Mouse (Mus musculus): ENCODE measurements around the gene Fam166a.

DNA sequence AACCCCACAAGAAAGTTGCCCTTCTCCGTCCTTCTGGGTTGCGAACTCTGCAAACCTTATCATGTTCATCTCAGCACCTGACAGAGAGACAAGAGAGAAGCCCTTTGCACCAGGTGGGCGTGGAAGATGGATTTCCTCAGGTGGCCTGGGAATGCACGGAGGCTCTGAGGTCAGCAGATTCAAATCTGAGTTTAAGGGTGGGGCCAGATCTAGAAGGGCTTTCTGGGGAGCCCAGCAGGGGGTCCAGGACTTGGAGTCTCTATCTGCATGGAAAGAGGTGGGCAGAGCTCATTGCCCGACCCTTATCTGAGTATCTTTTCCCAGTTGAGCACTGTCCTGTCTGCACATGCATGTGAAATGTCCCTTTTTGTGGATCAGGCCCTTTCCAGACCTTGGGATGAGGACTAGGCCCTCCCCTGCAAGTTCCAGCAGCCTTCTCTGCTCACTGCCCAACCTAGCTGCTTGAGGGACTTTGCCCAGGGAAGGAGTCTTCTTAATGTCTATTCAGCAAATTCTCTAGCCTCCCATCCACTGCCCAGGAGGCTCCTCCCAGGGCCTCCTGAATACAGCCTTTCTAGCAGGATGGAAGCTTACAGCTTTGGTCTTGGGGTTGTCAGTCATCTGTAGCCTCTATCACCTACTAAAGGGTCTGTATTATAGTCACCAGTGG, 16.1 kb downstream of the Fam166a start:
- TF ChIP-seq CTCF (IDR thresholded peaks at IDR 0.05; ENCODE audit: borderline replicate concordance, extremely low read depth, insufficient read depth, insufficient read length) (no peak), POLR2A (IDR thresholded peaks at IDR 0.05; ENCODE audit: borderline replicate concordance, extremely low read depth, insufficient read depth, insufficient read length, poor library complexity, severe bottlenecking) (no peak)

Measured in brain, embryonic 14.5 days (tissue).